7 mouse cellular contexts compared by ENCODE assay signal in genomic region chr8:83995973-83996372, GRCm38 (mm10). TPM values are rescaled to one million over a fixed set of nuclear protein-coding genes. Genes with fewer than 3 reads are reported as not detected.
DNase-seq lines count a peak whose midpoint lies in the region; ATAC-seq and TF ChIP-seq lines count a peak whose summit lies in the region.

No protein-coding gene starts in this region.

- ATAC-seq in lung, postnatal 0 days, result no peak
- peak; percentile 17; the same call in 1 of the 2 replicates for ATAC-seq in forebrain, embryonic 12.5 days (ENCODE audit: low FRiP score)
- no peak for ATAC-seq in intestine, embryonic 15.5 days
- ATAC-seq in neural tube, embryonic 13.5 days (ENCODE audit: low read depth), result 0 out of 2 replicates have a peak, but pooled peaks have one; percentile 4

- no peaks in the 10 kb centered on the region for H3K27me3 ChIP-seq in lung, postnatal 0 days (replicated peaks; ENCODE audit: insufficient read depth, low read length)
- H3K27me3 ChIP-seq in forebrain, embryonic 12.5 days, result peaks cover 19% of the 10 kb centered on the region
- no peaks in the 10 kb centered on the region for H3K27me3 ChIP-seq in intestine, embryonic 15.5 days (replicated peaks)
- peaks cover 15% of the 10 kb centered on the region for H3K27me3 ChIP-seq in neural tube, embryonic 13.5 days

- peaks cover 7% of the 10 kb centered on the region; the same call in 1 of the 2 replicates for H3K4me1 ChIP-seq in lung, postnatal 0 days (ENCODE audit: insufficient read depth, low read depth, low read length)
- H3K4me1 ChIP-seq in forebrain, embryonic 12.5 days, result peaks cover 28% of the 10 kb centered on the region
- H3K4me1 ChIP-seq in intestine, embryonic 15.5 days (replicated peaks), result peaks cover 15% of the 10 kb centered on the region
- H3K4me1 ChIP-seq in neural tube, embryonic 13.5 days (replicated peaks), result peaks cover 26% of the 10 kb centered on the region

- no peak for TF ChIP-seq CTCF in lung, postnatal 0 days (IDR thresholded peaks at IDR 0.05)

- DNase-seq in lung, postnatal 0 days (ENCODE audit: low spot score), result no peak
- DNase-seq in lung, postnatal 4 days, result no peak
- no peak for DNase-seq in frontal cortex, postnatal 25 days (ENCODE audit: low spot score in 2 of 2)
- no peak for DNase-seq in frontal cortex, postnatal 10 days (ENCODE audit: low spot score in 2 of 2)

- TF ChIP-seq EP300 in lung, postnatal 0 days (IDR thresholded peaks at IDR 0.05), result no peak

- H3K9ac ChIP-seq in lung, postnatal 0 days (replicated peaks; ENCODE audit: low read depth), result no peak overlapping the region
- peak overlapping the region; percentile 89; the same call in 1 of the 2 replicates for H3K9ac ChIP-seq in forebrain, embryonic 12.5 days
- no peak overlapping the region for H3K9ac ChIP-seq in intestine, embryonic 15.5 days
- H3K9ac ChIP-seq in neural tube, embryonic 13.5 days, result no peak overlapping the region

- H3K4me3 ChIP-seq in lung, postnatal 0 days (ENCODE audit: low read depth, low read length), result no peak overlapping the region
- H3K4me3 ChIP-seq in forebrain, embryonic 12.5 days (replicated peaks), result peak overlapping the region; percentile 88
- H3K4me3 ChIP-seq in intestine, embryonic 15.5 days (replicated peaks), result 0 out of 2 replicates have a peak overlapping the region, but pooled peaks have one; percentile 78
- H3K4me3 ChIP-seq in neural tube, embryonic 13.5 days, result peak overlapping the region; percentile 79

- 21% methylated on average over 12 of the region's 12 CpGs for WGBS in lung, postnatal 0 days
- 10% methylated on average over 12 of the region's 12 CpGs for WGBS in forebrain, embryonic 12.5 days
- WGBS in intestine, embryonic 15.5 days, result 24% methylated on average over 12 of the region's 12 CpGs
- 11% methylated on average over 12 of the region's 12 CpGs for WGBS in neural tube, embryonic 13.5 days

- H3K36me3 ChIP-seq in lung, postnatal 0 days (ENCODE audit: insufficient read depth, low read length), result peaks cover 13% of the 10 kb centered on the region; the same call in 1 of the 2 replicates
- peaks cover 42% of the 10 kb centered on the region for H3K36me3 ChIP-seq in forebrain, embryonic 12.5 days (replicated peaks)
- H3K36me3 ChIP-seq in intestine, embryonic 15.5 days, result peaks cover 4% of the 10 kb centered on the region
- H3K36me3 ChIP-seq in neural tube, embryonic 13.5 days, result peaks cover 47% of the 10 kb centered on the region

- no peaks in the 10 kb centered on the region for H3K9me3 ChIP-seq in lung, postnatal 0 days (ENCODE audit: low read length)
- H3K9me3 ChIP-seq in forebrain, embryonic 12.5 days, result no peaks in the 10 kb centered on the region
- no peaks in the 10 kb centered on the region for H3K9me3 ChIP-seq in intestine, embryonic 15.5 days
- H3K9me3 ChIP-seq in neural tube, embryonic 13.5 days, result no peaks in the 10 kb centered on the region

- H3K27ac ChIP-seq in lung, postnatal 0 days (ENCODE audit: low read length), result no peak overlapping the region
- H3K27ac ChIP-seq in forebrain, embryonic 12.5 days, result peak overlapping the region; percentile 98; the same call in 1 of the 2 replicates
- H3K27ac ChIP-seq in intestine, embryonic 15.5 days, result no peak overlapping the region
- H3K27ac ChIP-seq in neural tube, embryonic 13.5 days (replicated peaks), result no peak overlapping the region

- peak overlapping the region; percentile 97 for H3K4me2 ChIP-seq in lung, postnatal 0 days (replicated peaks; ENCODE audit: low read depth, low read length)
- H3K4me2 ChIP-seq in forebrain, embryonic 12.5 days, result peak overlapping the region; percentile 80
- H3K4me2 ChIP-seq in intestine, embryonic 15.5 days (replicated peaks), result peak overlapping the region; percentile 94
- peak overlapping the region; percentile 74 for H3K4me2 ChIP-seq in neural tube, embryonic 13.5 days

RNA-seq across cellular contexts. Expression of gene Samd1, which starts 1.5 kb away (rescaled TPM):
- polyA plus RNA-seq in lung, postnatal 0 days (2015; fragmentation: Nextera tagmentation; extraction: Ambion mirVana), result 5.3 and 5.6 TPM in 2 replicates
- polyA plus RNA-seq in forebrain, embryonic 12.5 days (2016; fragmentation: Nextera tagmentation; extraction: Ambion mirVana), result 9.9 and 11.4 TPM in 2 replicates
- 8.4 and 8.7 TPM in 2 replicates for polyA plus RNA-seq in intestine, embryonic 15.5 days (2015; fragmentation: Nextera tagmentation; extraction: Ambion mirVana)
- polyA plus RNA-seq in neural tube, embryonic 13.5 days (2015; fragmentation: Nextera tagmentation; extraction: Ambion mirVana), result 8.0 and 8.3 TPM in 2 replicates

RNA-seq across cellular contexts. Expression of gene 1700067K01Rik, which starts 5.3 kb away (rescaled TPM):
- 0.63 and 1.0 TPM in 2 replicates for polyA plus RNA-seq in lung, postnatal 0 days (2015; fragmentation: Nextera tagmentation; extraction: Ambion mirVana)
- 1.2 TPM in 2 replicates for polyA plus RNA-seq in forebrain, embryonic 12.5 days (2016; fragmentation: Nextera tagmentation; extraction: Ambion mirVana)
- 0.86 and 0.87 TPM in 2 replicates for polyA plus RNA-seq in intestine, embryonic 15.5 days (2015; fragmentation: Nextera tagmentation; extraction: Ambion mirVana)
- polyA plus RNA-seq in neural tube, embryonic 13.5 days (2015; fragmentation: Nextera tagmentation; extraction: Ambion mirVana), result 0.62 and 0.87 TPM in 2 replicates

RNA-seq across cellular contexts. Expression of gene 2210011C24Rik, which starts 16.0 kb away (rescaled TPM):
- polyA plus RNA-seq in lung, postnatal 0 days (2015; fragmentation: Nextera tagmentation; extraction: Ambion mirVana), result 51.0 and 70.4 TPM in 2 replicates
- polyA plus RNA-seq in forebrain, embryonic 12.5 days (2016; fragmentation: Nextera tagmentation; extraction: Ambion mirVana), result not detected in 2 replicates
- polyA plus RNA-seq in intestine, embryonic 15.5 days (2015; fragmentation: Nextera tagmentation; extraction: Ambion mirVana), result 1.5 and 1.6 TPM in 2 replicates
- polyA plus RNA-seq in neural tube, embryonic 13.5 days (2015; fragmentation: Nextera tagmentation; extraction: Ambion mirVana), result 1.0 TPM in 1 of 2 replicates, not detected in the other

RNA-seq across cellular contexts. Expression of gene Prkaca, which starts 23.2 kb away (rescaled TPM):
- 93.8 and 94.9 TPM in 2 replicates for polyA plus RNA-seq in lung, postnatal 0 days (2015; fragmentation: Nextera tagmentation; extraction: Ambion mirVana)
- 181 and 187 TPM in 2 replicates for polyA plus RNA-seq in forebrain, embryonic 12.5 days (2016; fragmentation: Nextera tagmentation; extraction: Ambion mirVana)
- 115 and 121 TPM in 2 replicates for polyA plus RNA-seq in intestine, embryonic 15.5 days (2015; fragmentation: Nextera tagmentation; extraction: Ambion mirVana)
- 203 and 207 TPM in 2 replicates for polyA plus RNA-seq in neural tube, embryonic 13.5 days (2015; fragmentation: Nextera tagmentation; extraction: Ambion mirVana)

RNA-seq across cellular contexts. Expression of gene Palm3, which starts 25.3 kb away (rescaled TPM):
- polyA plus RNA-seq in lung, postnatal 0 days (2015; fragmentation: Nextera tagmentation; extraction: Ambion mirVana), result 1.1 and 1.6 TPM in 2 replicates
- 3.3 and 4.1 TPM in 2 replicates for polyA plus RNA-seq in forebrain, embryonic 12.5 days (2016; fragmentation: Nextera tagmentation; extraction: Ambion mirVana)
- 8.9 and 9.4 TPM in 2 replicates for polyA plus RNA-seq in intestine, embryonic 15.5 days (2015; fragmentation: Nextera tagmentation; extraction: Ambion mirVana)
- 7.4 and 8.5 TPM in 2 replicates for polyA plus RNA-seq in neural tube, embryonic 13.5 days (2015; fragmentation: Nextera tagmentation; extraction: Ambion mirVana)

Comparison
In these comparisons a context has a peak if more than half of its experiments do, and no peak if none do; other contexts are left out.
1. ATAC-seq: peak in forebrain, embryonic 12.5 days (single experiment) and neural tube, embryonic 13.5 days (single experiment); none in lung, postnatal 0 days (single experiment) and intestine, embryonic 15.5 days (single experiment).
2. RNA of gene 2210011C24Rik, which starts 16.0 kb away (polyA plus RNA-seq): 51.0 to 70.4 TPM in lung, postnatal 0 days; 1.5 to 1.6 TPM in intestine, embryonic 15.5 days, 1.0 TPM in neural tube, embryonic 13.5 days and not detected in forebrain, embryonic 12.5 days; every median in the first group is over 10 times any median in the second.
3. Peak in every context shown above with its lines, with median percentiles within 50 percentile points of each other: H3K4me2 ChIP-seq.